Mouse (Mus musculus) heart, embryonic 14.5 days (tissue): Measurements from ENCODE around the gene Ilkap. TPM values are rescaled to one million over a fixed set of nuclear protein-coding genes. Genes with fewer than 3 reads are reported as not detected.
A peak's percentile ranks its signal among the peaks of the same experiment; 100 is the strongest.

Experiments
- ATAC-seq: fragments of 200-750 bp; cut with Nextera tagmentation; 2 replicates; pipeline ENCODE4 v1.8.0; 2017; ENCODE audit warnings: low read depth, moderate TSS enrichment; ENCODE audit not compliant: insufficient number of reproducible peaks, insufficient read depth, low FRiP score
- H3K27ac ChIP-seq, 2 experiments: fragments of 200-500 bp in 1 of 2; fragments of 300-500 bp in 1 of 2; sonication (generic) in 1 of 2; replicated peaks in 1 of 2; 2 replicates each; pipeline ENCODE4 v1.5.1; 2012 to 2014; ENCODE audit warnings: low read depth in 2 of 2, low read length in 2 of 2, control low read depth in 1 of 2, mild to moderate bottlenecking in 1 of 2, mixed read lengths in 1 of 2; ENCODE audit not compliant: control insufficient read depth in 1 of 2, insufficient read depth in 1 of 2
- H3K27me3 ChIP-seq: fragments of 300-500 bp; sonication (generic); 2 replicates; pipeline ENCODE4 v1.6.1; 2014; ENCODE audit warnings: mild to moderate bottlenecking, low read length, control low read depth; ENCODE audit not compliant: control insufficient read depth, insufficient read depth
- H3K36me3 ChIP-seq: fragments of 300-500 bp; sonication (generic); 2 replicates; pipeline ENCODE4 v1.6.1; 2014; ENCODE audit warnings: mild to moderate bottlenecking, control low read depth, low read length, mixed read lengths; ENCODE audit not compliant: control insufficient read depth, insufficient read depth
- H3K4me1 ChIP-seq, 2 experiments: fragments of 200-500 bp in 1 of 2; fragments of 300-500 bp in 1 of 2; sonication (generic) in 1 of 2; 2 replicates each; pipeline ENCODE4 v1.6.1; 2012 to 2014; ENCODE audit warnings: low read length in 2 of 2, control low read depth in 1 of 2, mixed read lengths in 1 of 2; ENCODE audit not compliant: control insufficient read depth in 2 of 2, insufficient read depth in 2 of 2
- H3K4me2 ChIP-seq: fragments of 300-500 bp; sonication (generic); 2 replicates; pipeline ENCODE4 v1.6.1; 2014; ENCODE audit warnings: mild to moderate bottlenecking, low read length
- H3K4me3 ChIP-seq, 2 experiments: fragments of 200-500 bp in 1 of 2; fragments of 300-500 bp in 1 of 2; sonication (generic) in 1 of 2; 2 replicates each; pipeline ENCODE4 v1.5.1; 2012 to 2014; ENCODE audit warnings: low read length in 2 of 2, mild to moderate bottlenecking in 2 of 2, control low read depth in 1 of 2, low read depth in 1 of 2, moderate library complexity in 1 of 2; ENCODE audit not compliant: control insufficient read depth in 1 of 2, insufficient read depth in 1 of 2
- H3K9ac ChIP-seq: fragments of 300-500 bp; sonication (generic); 2 replicates; pipeline ENCODE4 v1.6.1; 2014; ENCODE audit warnings: mild to moderate bottlenecking, low read length
- H3K9me3 ChIP-seq: fragments of 300-500 bp; sonication (generic); 2 replicates; pipeline ENCODE4 v1.6.1; 2016; ENCODE audit warnings: low read length, control low read depth; ENCODE audit not compliant: control insufficient read depth
- WGBS: fragments of 180-500 bp; shearing (Covaris S2); extraction: QIAGEN DNeasy Blood & Tissue Kit; methylation state at CpG from one replicate; pipeline ENCODE4 v1.1.7; 2014; 5-methylcytosine and 5-hydroxymethylcytosine counted together
- polyA plus RNA-seq: library from polyadenylated mRNA; unstranded; fragments of >200 nt; fragmentation: Nextera tagmentation; extraction: Ambion mirVana; gene quantifications from 2 replicates; pipeline ENCODE4 v1.2.1, GENCODE M21; 2014

Gene Ilkap
- polyA plus RNA-seq, 1 experiment from 2014 or later = 108 TPM

DNA sequence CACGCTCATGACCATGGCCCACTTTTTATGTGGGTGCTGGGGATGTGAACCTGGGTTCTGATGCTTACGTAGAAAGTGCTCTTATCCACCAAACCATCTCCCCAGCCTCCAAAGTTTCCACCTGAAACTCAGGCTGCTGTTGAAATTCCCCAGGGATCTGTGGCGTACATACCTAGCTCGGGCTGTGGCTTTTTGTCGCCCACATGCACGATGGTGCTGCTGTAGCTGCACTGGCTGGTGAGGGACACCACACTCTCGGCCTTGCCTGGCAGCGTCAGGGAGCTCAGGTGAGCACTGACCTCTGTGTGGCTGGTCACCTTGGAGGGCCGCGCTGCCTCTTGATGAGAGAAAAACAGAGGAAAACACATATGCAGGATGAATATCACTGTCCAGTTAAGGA is 30.6 kb upstream of the Ilkap start:
- Histone ChIP-seq H3K27me3 (no peaks in the 10 kb centered on the region), H3K9me3 (no peaks in the 10 kb centered on the region), H3K4me3 (no peak overlapping the region), H3K4me2 (no peak overlapping the region), H3K4me1 (no peaks in the 10 kb centered on the region), H3K9ac (no peak overlapping the region), H3K27ac (no peak overlapping the region), H3K36me3 (peaks cover 56% of the 10 kb centered on the region)
- no peak for ATAC-seq
- 89% methylated on average over 10 of the region's 10 CpGs for WGBS

- H3K9me3 ChIP-seq = no peaks in the 10 kb centered on the region
- H3K4me1 ChIP-seq = no peaks in the 10 kb centered on the region
- H3K27ac ChIP-seq = no peak overlapping the region
- 34% methylated on average over 4 of the region's 4 CpGs for WGBS
- no peaks in the 10 kb centered on the region for H3K27me3 ChIP-seq
- no peak overlapping the region for H3K4me3 ChIP-seq
- H3K9ac ChIP-seq = no peak overlapping the region
- no peak overlapping the region for H3K4me2 ChIP-seq
- H3K36me3 ChIP-seq = peaks cover 56% of the 10 kb centered on the region
- ATAC-seq = no peak
Measured at GRCm38 (mm10) chr1:91428614-91429013, 30.0 kb upstream of the Ilkap start.

DNA sequence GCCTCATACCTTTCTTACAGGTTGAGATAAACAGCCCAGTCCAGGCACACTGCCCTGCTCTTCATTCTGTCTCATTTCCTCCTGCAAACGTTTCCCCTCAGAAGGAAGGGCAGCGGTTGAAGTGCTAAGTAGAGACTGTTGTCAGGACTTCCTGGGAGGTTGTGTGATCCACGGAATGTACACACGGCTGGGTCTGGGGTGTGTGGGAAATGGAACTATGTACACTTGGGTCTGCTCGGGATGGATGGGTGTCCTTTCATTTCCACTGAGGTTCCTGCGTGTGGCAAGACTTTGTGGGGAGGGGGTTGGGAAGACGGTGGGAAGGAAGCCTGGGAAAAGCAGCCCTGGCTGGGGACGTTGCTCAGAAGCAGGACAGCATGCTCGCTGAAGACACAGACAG is 27.8 kb upstream of the Ilkap start:
- Histone ChIP-seq H3K4me2 (no peak overlapping the region), H3K27ac (no peak overlapping the region), H3K4me1 (no peaks in the 10 kb centered on the region), H3K9ac (no peak overlapping the region), H3K9me3 (no peaks in the 10 kb centered on the region), H3K36me3 (peaks cover 45% of the 10 kb centered on the region), H3K27me3 (no peaks in the 10 kb centered on the region), H3K4me3 (no peak overlapping the region)
- no peak for ATAC-seq
- 68% methylated on average over 9 of the region's 9 CpGs for WGBS

GRCm38 (mm10) chr1:91420601-91421065 is 22.0 kb upstream of the Ilkap start:
- Histone ChIP-seq H3K9ac (no peak overlapping the region), H3K36me3 (peaks cover 52% of the 10 kb centered on the region), H3K27ac (no peak overlapping the region), H3K9me3 (no peaks in the 10 kb centered on the region), H3K27me3 (no peaks in the 10 kb centered on the region), H3K4me2 (no peak overlapping the region), H3K4me1 (no peaks in the 10 kb centered on the region), H3K4me3 (no peak overlapping the region)
- 89% methylated on average over 8 of the region's 8 CpGs for WGBS
- ATAC-seq = no peak

DNA sequence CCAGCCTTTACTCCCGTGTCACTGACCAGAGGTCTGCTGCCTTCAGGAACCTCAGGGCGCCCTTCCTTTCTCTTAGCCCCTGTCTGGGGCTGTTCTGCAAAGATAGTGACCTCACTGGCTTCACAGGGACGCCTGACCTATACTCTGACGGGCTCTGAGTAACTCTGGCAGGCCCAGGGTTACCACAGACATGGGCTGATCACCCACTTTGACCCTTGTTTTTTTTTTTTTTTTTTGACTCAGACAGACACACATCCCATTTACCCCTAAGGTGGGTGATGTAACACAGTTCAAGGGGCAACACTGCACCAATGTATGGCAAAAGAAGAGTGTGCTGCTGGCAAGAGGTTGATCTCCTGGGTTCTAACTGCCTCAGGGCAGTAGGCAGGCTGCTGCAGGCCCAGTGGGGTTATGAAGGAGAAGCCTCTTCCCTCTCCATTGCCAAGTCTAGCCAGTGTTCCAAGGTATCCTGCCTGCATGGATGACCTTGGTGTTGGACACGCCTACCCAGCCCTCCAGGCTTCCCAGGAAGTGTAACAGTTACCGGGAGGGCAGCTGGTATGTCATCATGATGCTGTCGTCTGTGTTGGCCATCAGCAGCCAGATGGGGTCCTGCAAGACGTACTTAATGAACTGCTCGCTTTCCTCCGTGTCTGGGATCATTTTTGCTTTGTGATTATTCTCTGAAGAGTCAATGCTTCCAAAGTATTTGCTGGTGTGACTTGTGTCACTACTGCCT is 21.4 kb upstream of the Ilkap start:
- Histone ChIP-seq H3K9ac (no peak overlapping the region), H3K36me3 (peaks cover 52% of the 10 kb centered on the region), H3K4me2 (no peak overlapping the region), H3K4me3 (no peak overlapping the region), H3K4me1 (peaks cover 3 to 5% of the 10 kb centered on the region in 2 experiments), H3K27me3 (no peaks in the 10 kb centered on the region), H3K9me3 (no peaks in the 10 kb centered on the region), H3K27ac (no peak overlapping the region)
- 66% methylated on average over 10 of the region's 10 CpGs for WGBS
- ATAC-seq = no peak

GRCm38 (mm10) chr1:91417991-91418390 is 19.4 kb upstream of the Ilkap start:
- no peak overlapping the region for H3K4me2 ChIP-seq
- no peak overlapping the region for H3K9ac ChIP-seq
- no peak overlapping the region for H3K27ac ChIP-seq
- ATAC-seq = no peak
- no peaks in the 10 kb centered on the region for H3K9me3 ChIP-seq
- H3K36me3 ChIP-seq = peaks cover 38% of the 10 kb centered on the region
- 58% methylated on average over 1 of the region's 1 CpGs for WGBS
- H3K4me3 ChIP-seq = no peak overlapping the region
- peaks cover 12 to 16% of the 10 kb centered on the region in 2 experiments for H3K4me1 ChIP-seq
- H3K27me3 ChIP-seq = no peaks in the 10 kb centered on the region

GRCm38 (mm10) chr1:91415311-91415710 is 16.7 kb upstream of the Ilkap start:
- peak overlapping the region; percentile 100 for H3K27ac ChIP-seq
- peaks cover 30% of the 10 kb centered on the region for H3K36me3 ChIP-seq
- peak overlapping the region; percentile 94 for H3K9ac ChIP-seq
- H3K4me1 ChIP-seq = peaks cover 23 to 27% of the 10 kb centered on the region in 2 experiments
- 78% methylated on average over 5 of the region's 5 CpGs for WGBS
- no peaks in the 10 kb centered on the region for H3K27me3 ChIP-seq
- no peak overlapping the region for H3K4me2 ChIP-seq
- no peaks in the 10 kb centered on the region for H3K9me3 ChIP-seq
- no peak for ATAC-seq
- H3K4me3 ChIP-seq = no peak overlapping the region

- Histone ChIP-seq H3K4me3 (no peak overlapping the region), H3K36me3 (peaks cover 26% of the 10 kb centered on the region), H3K4me1 (peaks cover 23 to 27% of the 10 kb centered on the region in 2 experiments), H3K9ac (peak overlapping the region; percentile 94), H3K4me2 (peak overlapping the region; percentile 95), H3K27me3 (no peaks in the 10 kb centered on the region), H3K27ac (peak overlapping the region; percentile 100), H3K9me3 (no peaks in the 10 kb centered on the region)
- 71% methylated on average over 4 of the region's 4 CpGs for WGBS
- no peak for ATAC-seq
Measured at GRCm38 (mm10) chr1:91414903-91415302, 16.3 kb upstream of the Ilkap start.
